Mouse (Mus musculus) adrenal gland, postnatal 10 days (tissue): ENCODE data around the gene Eya2. TPM values are rescaled to one million over a fixed set of nuclear protein-coding genes. Genes with fewer than 3 reads are reported as not detected.

ENCODE experiments used
- DNase-seq: peaks from one replicate; pipeline ENCODE4 v3.0.0; 2021; ENCODE audit warnings: mixed read lengths
- total RNA-seq, 2 experiments: library from RNA; stranded (reverse); gene quantifications; 2 replicates each; pipeline ENCODE4 v1.2.3; 2021

Eya2 gene
- total RNA-seq, 2 experiments from 2014 or later, result 3.5 to 4.7 TPM

GRCm38 (mm10) chr2:165593763-165594162, 1.1 kb upstream of the Eya2 start:
- no peak for DNase-seq

GRCm38 (mm10) chr2:165595676-165596070, 841 bp downstream of the Eya2 start:
- no peak for DNase-seq

GRCm38 (mm10) chr2:165596141-165596540, 1.3 kb downstream of the Eya2 start:
- DNase-seq, result no peak

GRCm38 (mm10) chr2:165597536-165597935, 2.7 kb downstream of the Eya2 start:
- no peak for DNase-seq

GRCm38 (mm10) chr2:165598139-165598538, 3.3 kb downstream of the Eya2 start:
- DNase-seq, result no peak

GRCm38 (mm10) chr2:165599566-165599965, 4.7 kb downstream of the Eya2 start:
- DNase-seq, result no peak

- DNase-seq, result no peak
Observed at GRCm38 (mm10) chr2:165600926-165601325, 6.1 kb downstream of the Eya2 start.

GRCm38 (mm10) chr2:165601605-165602004, 6.8 kb downstream of the Eya2 start:
- DNase-seq, result no peak

- no peak for DNase-seq
Observed at GRCm38 (mm10) chr2:165603775-165604174, 8.9 kb downstream of the Eya2 start.

- DNase-seq, result no peak
Observed at GRCm38 (mm10) chr2:165611551-165612253, 16.9 kb downstream of the Eya2 start.

GRCm38 (mm10) chr2:165613741-165614339, 19.0 kb downstream of the Eya2 start:
- DNase-seq, result peak; percentile 62

- no peak for DNase-seq
Observed at GRCm38 (mm10) chr2:165621488-165621887, 26.7 kb downstream of the Eya2 start.

GRCm38 (mm10) chr2:165622596-165622995, 27.8 kb downstream of the Eya2 start:
- DNase-seq, result no peak

- DNase-seq, result no peak
Observed at GRCm38 (mm10) chr2:165626826-165627225, 32.0 kb downstream of the Eya2 start.

- no peak for DNase-seq
Observed at GRCm38 (mm10) chr2:165627974-165628373, 33.1 kb downstream of the Eya2 start.

- peak; percentile 27 for DNase-seq
Observed at GRCm38 (mm10) chr2:165629900-165630299, 35.1 kb downstream of the Eya2 start.

- DNase-seq, result peak; percentile 51
Observed at GRCm38 (mm10) chr2:165633011-165633785, 38.4 kb downstream of the Eya2 start.

GRCm38 (mm10) chr2:165634481-165634880, 39.6 kb downstream of the Eya2 start:
- DNase-seq, result peak; percentile 24

- no peak for DNase-seq
Observed at GRCm38 (mm10) chr2:165639075-165639755, 44.4 kb downstream of the Eya2 start.

- no peak for DNase-seq
Observed at GRCm38 (mm10) chr2:165641909-165642505, 47.2 kb downstream of the Eya2 start.

GRCm38 (mm10) chr2:165643596-165643995, 48.8 kb downstream of the Eya2 start:
- DNase-seq, result no peak

GRCm38 (mm10) chr2:165644057-165644456, 49.2 kb downstream of the Eya2 start:
- peak; percentile 19 for DNase-seq
